Mouse (Mus musculus): ENCODE results near the gene Sel1l.

The Sel1l gene

GRCm38 (mm10) chr12:91818726-91819125 lies 30.2 kb downstream of the Sel1l start:
- no peak for DNase-seq (ENCODE audit: low read depth, low spot score)

- peak; percentile 40 for DNase-seq (ENCODE audit: low read depth, low spot score)
Observed at GRCm38 (mm10) chr12:91815990-91816389, 33.0 kb downstream of the Sel1l start.

- DNase-seq (ENCODE audit: low read depth, low spot score) = no peak
Observed at GRCm38 (mm10) chr12:91815552-91815951, 33.4 kb downstream of the Sel1l start.

- DNase-seq (ENCODE audit: low read depth, low spot score) = no peak
Observed at GRCm38 (mm10) chr12:91808911-91809310, 40.0 kb downstream of the Sel1l start.

- DNase-seq (ENCODE audit: low read depth, low spot score) = no peak
Observed at GRCm38 (mm10) chr12:91807761-91808160, 41.2 kb downstream of the Sel1l start.

GRCm38 (mm10) chr12:91807095-91807494 lies 41.9 kb downstream of the Sel1l start:
- no peak for DNase-seq (ENCODE audit: low read depth, low spot score)

- no peak for DNase-seq (ENCODE audit: low read depth, low spot score)
Observed at GRCm38 (mm10) chr12:91804262-91804661, 44.7 kb downstream of the Sel1l start.

- DNase-seq (ENCODE audit: low read depth, low spot score) = no peak
Observed at GRCm38 (mm10) chr12:91803207-91803932, 45.6 kb downstream of the Sel1l start.

GRCm38 (mm10) chr12:91802586-91803206 lies 46.3 kb downstream of the Sel1l start:
- no peak for DNase-seq (ENCODE audit: low read depth, low spot score)

- no peak for DNase-seq (ENCODE audit: low read depth, low spot score)
Observed at GRCm38 (mm10) chr12:91800861-91801385, 48.0 kb downstream of the Sel1l start.

- DNase-seq (ENCODE audit: low read depth, low spot score) = no peak
Observed at GRCm38 (mm10) chr12:91799821-91800335, 49.1 kb downstream of the Sel1l start.

GRCm38 (mm10) chr12:91799379-91799773 lies 49.6 kb downstream of the Sel1l start:
- DNase-seq (ENCODE audit: low read depth, low spot score) = no peak

GRCm38 (mm10) chr12:91798720-91799378 lies 50.1 kb downstream of the Sel1l start:
- DNase-seq (ENCODE audit: low read depth, low spot score) = peak; percentile 38

- no peak for DNase-seq (ENCODE audit: low read depth, low spot score)
Observed at GRCm38 (mm10) chr12:91796774-91797173, 52.2 kb downstream of the Sel1l start.

GRCm38 (mm10) chr12:91793266-91793665 lies 55.7 kb downstream of the Sel1l start:
- DNase-seq (ENCODE audit: low read depth, low spot score) = peak; percentile 51

GRCm38 (mm10) chr12:91791822-91792221 lies 57.1 kb downstream of the Sel1l start:
- no peak for DNase-seq (ENCODE audit: low read depth, low spot score)

GRCm38 (mm10) chr12:91789801-91790200 lies 59.2 kb downstream of the Sel1l start:
- DNase-seq (ENCODE audit: low read depth, low spot score) = peak; percentile 63

GRCm38 (mm10) chr12:91788446-91788845 lies 60.5 kb downstream of the Sel1l start:
- DNase-seq (ENCODE audit: low read depth, low spot score) = peak; percentile 53

- no peak for DNase-seq (ENCODE audit: low read depth, low spot score)
Observed at GRCm38 (mm10) chr12:91787959-91788437, 61.0 kb downstream of the Sel1l start, which contains the start of gene Ston2. TSS of gene Ston2 (minus strand) at chr12:91788387.

GRCm38 (mm10) chr12:91786355-91786754 lies 62.6 kb downstream of the Sel1l start:
- DNase-seq (ENCODE audit: low read depth, low spot score) = no peak

GRCm38 (mm10) chr12:91781432-91781831 lies 67.5 kb downstream of the Sel1l start:
- DNase-seq (ENCODE audit: low read depth, low spot score) = no peak

- DNase-seq (ENCODE audit: low read depth, low spot score) = no peak
Observed at GRCm38 (mm10) chr12:91780531-91780930, 68.4 kb downstream of the Sel1l start.

Data from ES-CJ7 (cell line).